Comparison of ENCODE assay signal across 11 mouse cellular contexts in genomic region chr6:114819971-114820481, GRCm38 (mm10).
DNase-seq lines count a peak whose midpoint lies in the region; ATAC-seq lines count a peak whose summit lies in the region.
"Had no signal": no experiment of that assay in that cellular context is flagged by ENCODE, and none has a peak within 500 bp of the region (broad histone marks: within the 10 kb centered on the region; RNA-seq: fewer than 3 reads in every experiment).

No protein-coding gene starts in this region.

- no peak for DNase-seq in forebrain, embryonic 10.5 days (ENCODE audit: extremely low spot score, low spot score)
- no peak for DNase-seq in forebrain, embryonic 11.5 days (ENCODE audit: low spot score)
- DNase-seq in 3T3-L1 (ENCODE audit: low read depth, low spot score), result peak; percentile 84
- DNase-seq in heart, adult 8-10 months (ENCODE audit: low spot score), result peak; percentile 58
- DNase-seq in embryo, embryonic 9.5 days (ENCODE audit: extremely low spot score), result no peak
- DNase-seq in gastrocnemius, postnatal 4 days (ENCODE audit: low spot score in 2 of 2), result no peak
- DNase-seq: cerebellum, adult 11-12 months; liver, postnatal 0 days; thymus, postnatal 4 days had no signal

- no peak overlapping the region for H3K9ac ChIP-seq in forebrain, embryonic 11.5 days (ENCODE audit: low read length)
- H3K9ac ChIP-seq in limb, embryonic 15.5 days, result no peak overlapping the region
- H3K9ac ChIP-seq: liver, postnatal 0 days had no signal

- H3K27ac ChIP-seq in forebrain, embryonic 10.5 days, result peak overlapping the region; percentile 60; the same call in 1 of the 2 replicates
- no peak overlapping the region for H3K27ac ChIP-seq in forebrain, embryonic 11.5 days (ENCODE audit: low read depth, low read length)
- H3K27ac ChIP-seq in limb, embryonic 15.5 days, result peak overlapping the region; percentile 52

- WGBS in forebrain, embryonic 10.5 days, result 69% methylated on average over 9 of the region's 9 CpGs
- 74% methylated on average over 9 of the region's 9 CpGs for WGBS in forebrain, embryonic 11.5 days
- 49% methylated on average over 9 of the region's 9 CpGs for WGBS in limb, embryonic 15.5 days

- H3K4me2 ChIP-seq in forebrain, embryonic 11.5 days (ENCODE audit: low read depth, low read length, severe bottlenecking), result no peak overlapping the region
- H3K4me2 ChIP-seq in limb, embryonic 15.5 days, result no peak overlapping the region

- H3K4me3 ChIP-seq in forebrain, embryonic 10.5 days, result no peak overlapping the region
- H3K4me3 ChIP-seq in forebrain, embryonic 11.5 days (ENCODE audit: low read depth, low read length), result no peak overlapping the region
- no peak overlapping the region for H3K4me3 ChIP-seq in limb, embryonic 15.5 days

- H3K4me1 ChIP-seq in forebrain, embryonic 10.5 days, result peaks cover 37% of the 10 kb centered on the region
- no peaks in the 10 kb centered on the region; the same call in 1 of the 2 replicates for H3K4me1 ChIP-seq in forebrain, embryonic 11.5 days (replicated peaks; ENCODE audit: control insufficient read depth, insufficient read depth, low read length)
- peaks cover 43% of the 10 kb centered on the region for H3K4me1 ChIP-seq in limb, embryonic 15.5 days

- peaks cover under 1% of the 10 kb centered on the region; the same call in 1 of the 2 replicates for H3K9me3 ChIP-seq in forebrain, embryonic 10.5 days
- no peaks in the 10 kb centered on the region for H3K9me3 ChIP-seq in forebrain, embryonic 11.5 days (ENCODE audit: control insufficient read depth, low read length)
- no peaks in the 10 kb centered on the region for H3K9me3 ChIP-seq in limb, embryonic 15.5 days

- no peak for ATAC-seq in forebrain, embryonic 11.5 days (replicated peaks; ENCODE audit: low FRiP score)
- no peak for ATAC-seq in limb, embryonic 15.5 days (ENCODE audit: insufficient number of reproducible peaks, low FRiP score, low TSS enrichment, low read depth)
- ATAC-seq in erythroblast, adult 5-6 weeks (replicated peaks; ENCODE audit: low FRiP score, poor library complexity, severe bottlenecking), result no peak
- ATAC-seq: liver, postnatal 0 days had no signal

- H3K36me3 ChIP-seq in forebrain, embryonic 10.5 days (replicated peaks), result no peaks in the 10 kb centered on the region
- no peaks in the 10 kb centered on the region for H3K36me3 ChIP-seq in forebrain, embryonic 11.5 days (ENCODE audit: control insufficient read depth, insufficient read depth, low read length)
- no peaks in the 10 kb centered on the region for H3K36me3 ChIP-seq in limb, embryonic 15.5 days

- H3K27me3 ChIP-seq in forebrain, embryonic 10.5 days (ENCODE audit: poor library complexity, severe bottlenecking), result no peaks in the 10 kb centered on the region
- H3K27me3 ChIP-seq in forebrain, embryonic 11.5 days (ENCODE audit: control insufficient read depth, insufficient read depth, low read length), result no peaks in the 10 kb centered on the region
- H3K27me3 ChIP-seq in limb, embryonic 15.5 days, result no peaks in the 10 kb centered on the region

Comparison
In these comparisons a context has a peak if more than half of its experiments do, and no peak if none do; other contexts are left out.
1. DNase-seq: peak in 3T3-L1 (single experiment) and heart, adult 8-10 months (single experiment); none in forebrain, embryonic 10.5 days (single experiment), forebrain, embryonic 11.5 days (single experiment), embryo, embryonic 9.5 days (single experiment) and gastrocnemius, postnatal 4 days (0 of 2).